Mouse (Mus musculus) frontal cortex, postnatal 25 days (tissue): ENCODE results near the gene Prox1.

Source experiments
- DNase-seq, 2 experiments: peaks; one replicate each; pipeline ENCODE4 v3.0.0; 2022; ENCODE audit warnings: low spot score in 2 of 2

Gene Prox1

GRCm38 (mm10) chr1:190173596-190173995, 3.1 kb upstream of the Prox1 start:
- DNase-seq, result no peak

GRCm38 (mm10) chr1:190172979-190173461, 2.5 kb upstream of the Prox1 start:
- DNase-seq, result no peak

- no peak for DNase-seq
Measured at GRCm38 (mm10) chr1:190172311-190172978, 1.9 kb upstream of the Prox1 start.

- DNase-seq, result no peak
Measured at GRCm38 (mm10) chr1:190171750-190172149, 1.2 kb upstream of the Prox1 start.

- DNase-seq, result no peak
Measured at GRCm38 (mm10) chr1:190171341-190171740, 827 bp upstream of the Prox1 start.

- DNase-seq, result no peak
Measured at GRCm38 (mm10) chr1:190170819-190171216, 304 bp upstream of the Prox1 start.

GRCm38 (mm10) chr1:190168761-190169671, 1.5 kb downstream of the Prox1 start:
- no peak for DNase-seq

- DNase-seq, result no peak
Measured at GRCm38 (mm10) chr1:190168115-190168514, 2.4 kb downstream of the Prox1 start.

GRCm38 (mm10) chr1:190167609-190168008, 2.9 kb downstream of the Prox1 start:
- no peak for DNase-seq

GRCm38 (mm10) chr1:190165511-190165910, 5.0 kb downstream of the Prox1 start:
- no peak for DNase-seq

GRCm38 (mm10) chr1:190163471-190163870, 7.0 kb downstream of the Prox1 start:
- no peak for DNase-seq

GRCm38 (mm10) chr1:190161708-190162465, 8.6 kb downstream of the Prox1 start:
- DNase-seq, result no peak

GRCm38 (mm10) chr1:190161288-190161687, 9.2 kb downstream of the Prox1 start:
- DNase-seq, result no peak

GRCm38 (mm10) chr1:190159457-190159856, 11.1 kb downstream of the Prox1 start:
- DNase-seq, result no peak

GRCm38 (mm10) chr1:190155751-190156150, 14.8 kb downstream of the Prox1 start:
- DNase-seq, result no peak

- no peak for DNase-seq
Measured at GRCm38 (mm10) chr1:190155021-190155420, 15.5 kb downstream of the Prox1 start.

- DNase-seq, result no peak
Measured at GRCm38 (mm10) chr1:190154292-190154691, 16.2 kb downstream of the Prox1 start.

GRCm38 (mm10) chr1:190152603-190153002, 17.9 kb downstream of the Prox1 start:
- DNase-seq, result no peak

- no peak for DNase-seq
Measured at GRCm38 (mm10) chr1:190149233-190149741, 21.2 kb downstream of the Prox1 start.

- no peak for DNase-seq
Measured at GRCm38 (mm10) chr1:190148661-190149232, 21.8 kb downstream of the Prox1 start.

GRCm38 (mm10) chr1:190147816-190148215, 22.7 kb downstream of the Prox1 start:
- DNase-seq, result no peak
